14 mouse cellular contexts compared by ENCODE assay signal in the genomic region with DNA sequence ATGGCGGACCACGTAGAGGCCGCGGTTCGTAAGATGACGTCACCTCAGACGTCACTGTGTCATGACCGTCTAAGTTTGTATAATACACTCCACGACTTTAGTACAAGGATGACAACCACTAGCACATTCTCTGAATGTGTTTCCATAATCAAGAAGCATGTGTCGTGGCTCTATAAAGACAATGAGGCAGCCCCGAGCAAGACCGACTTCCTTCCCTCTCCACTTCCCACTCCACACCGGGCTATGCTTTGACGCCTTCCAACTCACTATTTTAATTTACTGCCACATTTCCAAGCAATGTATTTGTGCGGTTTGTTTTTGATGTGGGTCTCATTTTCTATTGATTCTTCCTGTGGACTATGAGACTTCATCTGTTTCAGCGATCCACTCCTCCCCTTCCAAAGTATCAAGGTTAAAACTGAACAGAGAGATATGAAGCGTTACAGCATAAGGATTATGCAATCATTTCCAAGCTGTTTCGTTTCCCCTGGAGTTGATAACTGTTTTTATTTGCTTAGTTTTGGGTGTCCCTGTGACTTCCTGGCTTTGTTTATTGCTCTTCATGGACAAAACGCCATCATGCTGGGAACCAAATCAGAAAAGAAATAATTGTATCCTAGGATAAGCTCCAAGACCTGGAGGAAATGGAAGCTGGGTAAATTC. TPM values are rescaled to one million over a fixed set of nuclear protein-coding genes. Genes with fewer than 3 reads are reported as not detected.
DNase-seq lines count a peak whose midpoint lies in the region; ATAC-seq and TF ChIP-seq lines count a peak whose summit lies in the region.
"Had no signal": no experiment of that assay in that cellular context is flagged by ENCODE, and none has a peak within 500 bp of the region (broad histone marks: within the 10 kb centered on the region; RNA-seq: fewer than 3 reads in every experiment).

No protein-coding gene starts in this region.

- no peaks in the 10 kb centered on the region for H3K4me1 ChIP-seq in liver, embryonic 16.5 days (ENCODE audit: control insufficient read depth, low read depth, low read length)
- H3K4me1 ChIP-seq: embryonic facial prominence, embryonic 12.5 days had no signal

- WGBS in liver, embryonic 16.5 days (ENCODE audit: insufficient replicate concordance) = 54% methylated on average over 19 of the region's 19 CpGs

- H3K36me3 ChIP-seq in C2C12 (ENCODE audit: control insufficient read depth, insufficient read depth) = no peaks in the 10 kb centered on the region
- H3K36me3 ChIP-seq in liver, embryonic 16.5 days (ENCODE audit: control insufficient read depth, insufficient read depth) = no peaks in the 10 kb centered on the region
- H3K36me3 ChIP-seq: embryonic facial prominence, embryonic 12.5 days had no signal

- H3K4me3 ChIP-seq in C2C12 (ENCODE audit: insufficient read depth, poor library complexity, severe bottlenecking) = no peak overlapping the region
- no peak overlapping the region for H3K4me3 ChIP-seq in liver, embryonic 16.5 days (ENCODE audit: low read depth, low read length)
- H3K4me3 ChIP-seq: embryonic facial prominence, embryonic 12.5 days had no signal

- TF ChIP-seq CTCF in C2C12 (IDR thresholded peaks at IDR 0.05; ENCODE audit: control insufficient read depth, insufficient read depth, insufficient read length) = no peak

- peak overlapping the region; percentile 63 for H3K27ac ChIP-seq in liver, embryonic 16.5 days (ENCODE audit: low read length)
- H3K27ac ChIP-seq: embryonic facial prominence, embryonic 12.5 days had no signal

- no peaks in the 10 kb centered on the region for H3K27me3 ChIP-seq in C2C12 (ENCODE audit: control insufficient read depth, insufficient read depth, insufficient read length)
- H3K27me3 ChIP-seq in liver, embryonic 16.5 days (ENCODE audit: control insufficient read depth, insufficient read depth, low read depth, low read length) = no peaks in the 10 kb centered on the region
- H3K27me3 ChIP-seq: embryonic facial prominence, embryonic 12.5 days had no signal

- peak; percentile 73 for ATAC-seq in liver, embryonic 16.5 days (ENCODE audit: low read depth)

- no peak overlapping the region for H3K9ac ChIP-seq in liver, embryonic 16.5 days (ENCODE audit: low read depth, low read length)
- H3K9ac ChIP-seq: embryonic facial prominence, embryonic 12.5 days; lung, embryonic 14.5 days had no signal

- no peaks in the 10 kb centered on the region for H3K79me3 ChIP-seq in C2C12 (ENCODE audit: low read depth)

- no peaks in the 10 kb centered on the region for H3K79me2 ChIP-seq in C2C12 (ENCODE audit: control insufficient read depth, insufficient read depth)

- H3ac ChIP-seq in C2C12 (ENCODE audit: control insufficient read depth, insufficient read length, low read depth) = no peak overlapping the region

- peak; percentile 23 for DNase-seq in kidney, postnatal 14 days
- DNase-seq in kidney, adult 11 months = no peak
- DNase-seq in NIH3T3 (ENCODE audit: low read depth) = peak; percentile 14
- DNase-seq in gastrocnemius, postnatal 4 days (ENCODE audit: low spot score in 2 of 2) = no peak
- no peak for DNase-seq in thymus, postnatal 10 days (ENCODE audit: low spot score in 2 of 2)
- no peak for DNase-seq in frontal cortex, postnatal 10 days (ENCODE audit: low spot score in 2 of 2)

- no peak overlapping the region for H3K4me2 ChIP-seq in liver, embryonic 16.5 days (ENCODE audit: low read depth, low read length)
- H3K4me2 ChIP-seq: embryonic facial prominence, embryonic 12.5 days; lung, embryonic 14.5 days had no signal

- H3K9me3 ChIP-seq in liver, embryonic 16.5 days (replicated peaks; ENCODE audit: control insufficient read depth, low read length) = no peaks in the 10 kb centered on the region; the same call in 1 of the 2 replicates
- H3K9me3 ChIP-seq: embryonic facial prominence, embryonic 12.5 days had no signal

TF ChIP-seq in C2C12, 6 proteins besides CTCF, POLR2A, EP300 and RAD21:
- no peak for TF ChIP-seq MYOG (IDR thresholded peaks at IDR 0.05; ENCODE audit: control insufficient read depth, extremely low read depth, insufficient read length)
- TF ChIP-seq FOSL1 (IDR thresholded peaks at IDR 0.05; ENCODE audit: insufficient read depth, low read length, poor library complexity, severe bottlenecking) = no peak
- TF ChIP-seq CEBPB (IDR thresholded peaks at IDR 0.05; ENCODE audit: low read depth) = peak; percentile 60
- TF ChIP-seq MAX (IDR thresholded peaks at IDR 0.05) = no peak
- no peak for TF ChIP-seq MYOD1 (IDR thresholded peaks at IDR 0.05; ENCODE audit: control insufficient read depth, insufficient read length, low read depth)
- TF ChIP-seq USF1 (IDR thresholded peaks at IDR 0.05; ENCODE audit: low read depth) = no peak

RNA-seq across cellular contexts. Expression of gene Sdr9c7, which starts 38.6 kb away (rescaled TPM):
- not detected for polyA plus RNA-seq in C2C12 (2012; fragmentation: generic; extraction: Trizol)
- not detected in 2 replicates for polyA plus RNA-seq in liver, embryonic 16.5 days (2015; fragmentation: Nextera tagmentation; extraction: Ambion mirVana)
- total RNA-seq in gastrocnemius, postnatal 4 days (2021) = not detected
- total RNA-seq: gastrocnemius, postnatal 25 days; heart, postnatal 36 days; left cerebral cortex, adult 8-10 months had no signal
- polyA plus RNA-seq: embryonic facial prominence, embryonic 12.5 days; forebrain, embryonic 11.5 days; lung, embryonic 14.5 days had no signal

RNA-seq across cellular contexts. Expression of gene Rdh7, which starts 48.3 kb away (rescaled TPM):
- not detected for polyA plus RNA-seq in C2C12 (2012; fragmentation: generic; extraction: Trizol)
- 20.8 and 33.3 TPM in 2 replicates for polyA plus RNA-seq in liver, embryonic 16.5 days (2015; fragmentation: Nextera tagmentation; extraction: Ambion mirVana)
- under 1 TPM in 1 of 2 experiments, not detected in 1; 0.52 TPM for total RNA-seq in gastrocnemius, postnatal 4 days (2021)
- total RNA-seq: gastrocnemius, postnatal 25 days; heart, postnatal 36 days; left cerebral cortex, adult 8-10 months had no signal
- polyA plus RNA-seq: embryonic facial prominence, embryonic 12.5 days; forebrain, embryonic 11.5 days; lung, embryonic 14.5 days had no signal

Comparison
In these comparisons a context has a peak if more than half of its experiments do, and no peak if none do; other contexts are left out.
1. DNase-seq: peak in kidney, postnatal 14 days (single experiment) and NIH3T3 (single experiment); none in kidney, adult 11 months (single experiment), gastrocnemius, postnatal 4 days (0 of 2), thymus, postnatal 10 days (0 of 2) and frontal cortex, postnatal 10 days (0 of 2).
2. RNA of gene Rdh7, which starts 48.3 kb away (polyA plus RNA-seq): 20.8 to 33.3 TPM in liver, embryonic 16.5 days; not detected in C2C12 (single experiment); every median in the first group is over 10 times any median in the second.